Mouse (Mus musculus): ENCODE measurements around the gene Chmp2a. TPM values are rescaled to one million over a fixed set of nuclear protein-coding genes. Genes with fewer than 3 reads are reported as not detected.

The Chmp2a gene
- polyA plus RNA-seq, 1 experiment from 2014 or later = 240 TPM

DNA sequence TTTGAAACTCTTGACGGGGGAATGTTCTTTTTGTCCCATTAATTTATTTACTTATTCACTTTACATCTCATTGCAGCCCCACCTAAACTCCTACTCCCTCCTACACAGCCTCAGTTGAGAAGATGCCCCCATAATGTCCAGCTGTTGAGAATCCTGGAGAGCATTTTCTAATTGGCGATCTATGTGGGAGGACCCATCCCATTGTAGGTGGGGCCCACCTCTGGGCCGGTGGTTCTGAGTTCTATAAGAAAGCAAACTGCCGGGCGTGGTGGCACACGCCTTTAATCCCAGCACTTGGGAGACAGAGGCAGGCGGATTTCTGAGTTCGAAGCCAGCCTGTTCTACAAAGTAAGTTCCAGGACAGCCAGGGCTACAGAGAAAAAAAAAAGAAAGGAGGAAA, 47.7 kb downstream of the Chmp2a start:
- Histone ChIP-seq H3K27me3 (ENCODE audit: insufficient read depth, low read length) (no peaks in the 10 kb centered on the region), H3K9me3 (replicated peaks; ENCODE audit: low read length) (no peaks in the 10 kb centered on the region), H3K4me1 (replicated peaks; ENCODE audit: insufficient read depth, low read length) (no peaks in the 10 kb centered on the region), H3K4me3 (replicated peaks; ENCODE audit: low read depth, low read length) (no peak overlapping the region), H3K36me3 (ENCODE audit: insufficient read depth, low read length) (no peaks in the 10 kb centered on the region), H3K9ac (ENCODE audit: low read depth, low read length) (no peak overlapping the region), H3K27ac (no peak overlapping the region), H3K4me2 (ENCODE audit: low read length) (no peak overlapping the region)
- no peak for TF ChIP-seq CTCF (IDR thresholded peaks at IDR 0.05; ENCODE audit: low read depth)
- DNase-seq (ENCODE audit: low spot score) = no peak
- no peak for ATAC-seq (replicated peaks; ENCODE audit: low FRiP score, low read depth)
- WGBS = 83% methylated on average over 8 of the region's 8 CpGs

DNA sequence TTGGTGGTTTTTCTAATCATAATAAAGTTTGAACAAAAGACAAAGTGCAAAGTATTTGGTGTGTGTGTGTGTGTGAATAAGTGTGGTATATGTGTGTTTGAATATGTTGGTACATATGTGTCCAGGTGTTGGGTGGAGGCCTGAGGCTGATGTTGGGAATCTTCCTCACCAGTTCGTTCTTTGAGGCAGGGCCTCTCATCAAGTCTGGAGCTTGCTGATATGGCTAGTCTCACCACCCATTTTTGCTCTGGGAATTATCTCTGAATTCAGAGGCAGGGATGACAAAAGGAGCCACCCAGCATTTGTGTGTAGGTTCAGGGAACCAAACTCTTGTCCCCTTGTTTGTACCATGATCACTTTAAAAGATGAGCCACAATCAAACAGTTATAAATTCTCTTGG, 48.9 kb downstream of the Chmp2a start:
- H3K36me3 ChIP-seq (ENCODE audit: insufficient read depth, low read length) = no peaks in the 10 kb centered on the region
- ATAC-seq (replicated peaks; ENCODE audit: low FRiP score, low read depth) (no peak), DNase-seq (ENCODE audit: low spot score) (no peak)
- H3K27me3 ChIP-seq (ENCODE audit: insufficient read depth, low read length) = no peaks in the 10 kb centered on the region
- H3K4me3 ChIP-seq (replicated peaks; ENCODE audit: low read depth, low read length) = no peak overlapping the region
- H3K27ac ChIP-seq = no peak overlapping the region
- no peak overlapping the region for H3K4me2 ChIP-seq (ENCODE audit: low read length)
- no peaks in the 10 kb centered on the region for H3K9me3 ChIP-seq (replicated peaks; ENCODE audit: low read length)
- no peak for TF ChIP-seq CTCF (IDR thresholded peaks at IDR 0.05; ENCODE audit: low read depth)
- H3K4me1 ChIP-seq (replicated peaks; ENCODE audit: insufficient read depth, low read length) = no peaks in the 10 kb centered on the region
- WGBS = 80% methylated on average over 1 of the region's 1 CpGs
- H3K9ac ChIP-seq (ENCODE audit: low read depth, low read length) = no peak overlapping the region

Other genes starting within 250 kb of the Chmp2a start
- 3.6 and 4.4 TPM in 2 replicates for gene Zscan18, start 231.2 kb downstream of the Chmp2a start, polyA plus RNA-seq (2015; fragmentation: Nextera tagmentation; extraction: Ambion mirVana)
- gene Zfp329, start 215.9 kb downstream of the Chmp2a start, polyA plus RNA-seq (2015; fragmentation: Nextera tagmentation; extraction: Ambion mirVana) = 8.8 and 8.9 TPM in 2 replicates
- 20.7 and 22.2 TPM in 2 replicates for gene Zfp110, start 200.0 kb downstream of the Chmp2a start, polyA plus RNA-seq (2015; fragmentation: Nextera tagmentation; extraction: Ambion mirVana)
- 3.3 and 3.5 TPM in 2 replicates for gene Zfp128, start 153.6 kb downstream of the Chmp2a start, polyA plus RNA-seq (2015; fragmentation: Nextera tagmentation; extraction: Ambion mirVana)
- gene Zscan22, start 137.0 kb downstream of the Chmp2a start, polyA plus RNA-seq (2015; fragmentation: Nextera tagmentation; extraction: Ambion mirVana) = 11.8 and 12.9 TPM in 2 replicates
- 1,052 and 1,143 TPM in 2 replicates for gene Rps5, start 112.5 kb downstream of the Chmp2a start, polyA plus RNA-seq (2015; fragmentation: Nextera tagmentation; extraction: Ambion mirVana)
- 0.29 and 0.32 TPM in 2 replicates for gene Rnf225, start 107.4 kb downstream of the Chmp2a start, polyA plus RNA-seq (2015; fragmentation: Nextera tagmentation; extraction: Ambion mirVana)
- gene Zfp324, start 69.0 kb downstream of the Chmp2a start, polyA plus RNA-seq (2015; fragmentation: Nextera tagmentation; extraction: Ambion mirVana) = 7.7 and 8.0 TPM in 2 replicates
- gene Zfp446, start 57.0 kb downstream of the Chmp2a start, polyA plus RNA-seq (2015; fragmentation: Nextera tagmentation; extraction: Ambion mirVana) = 6.7 and 7.1 TPM in 2 replicates
- gene Slc27a5, start 36.6 kb downstream of the Chmp2a start, polyA plus RNA-seq (2015; fragmentation: Nextera tagmentation; extraction: Ambion mirVana) = 0.07 and 0.11 TPM in 2 replicates
- 195 and 197 TPM in 2 replicates for gene Trim28, start 35.7 kb downstream of the Chmp2a start, polyA plus RNA-seq (2015; fragmentation: Nextera tagmentation; extraction: Ambion mirVana)
- 17.4 and 17.5 TPM in 2 replicates for gene Zbtb45, start 24.8 kb downstream of the Chmp2a start, polyA plus RNA-seq (2015; fragmentation: Nextera tagmentation; extraction: Ambion mirVana)
- 123 and 134 TPM in 2 replicates for gene Ube2m, start 3.5 kb upstream of the Chmp2a start, polyA plus RNA-seq (2015; fragmentation: Nextera tagmentation; extraction: Ambion mirVana)
- gene Mzf1, start 20.0 kb upstream of the Chmp2a start, polyA plus RNA-seq (2015; fragmentation: Nextera tagmentation; extraction: Ambion mirVana) = 2.3 and 2.6 TPM in 2 replicates
- not detected in 2 replicates for gene Vmn1r85, start 60.4 kb upstream of the Chmp2a start, polyA plus RNA-seq (2015; fragmentation: Nextera tagmentation; extraction: Ambion mirVana)
- gene Vmn1r86, start 85.1 kb upstream of the Chmp2a start, polyA plus RNA-seq (2015; fragmentation: Nextera tagmentation; extraction: Ambion mirVana) = not detected in 2 replicates
- not detected in 2 replicates for gene Vmn1r87, start 105.3 kb upstream of the Chmp2a start, polyA plus RNA-seq (2015; fragmentation: Nextera tagmentation; extraction: Ambion mirVana)
- 0.01 TPM in 1 of 2 replicates, not detected in the other for gene Vmn1r88, start 124.8 kb upstream of the Chmp2a start, polyA plus RNA-seq (2015; fragmentation: Nextera tagmentation; extraction: Ambion mirVana)
- not detected in 2 replicates for gene Vmn1r89, start 178.2 kb upstream of the Chmp2a start, polyA plus RNA-seq (2015; fragmentation: Nextera tagmentation; extraction: Ambion mirVana)
- gene Lig1, start 242.5 kb upstream of the Chmp2a start, polyA plus RNA-seq (2015; fragmentation: Nextera tagmentation; extraction: Ambion mirVana) = 49.8 and 61.7 TPM in 2 replicates
- gene Zswim9, start 243.9 kb upstream of the Chmp2a start, polyA plus RNA-seq (2015; fragmentation: Nextera tagmentation; extraction: Ambion mirVana) = 5.0 and 5.1 TPM in 2 replicates

Measured in kidney, postnatal 0 days (tissue).